Mouse (Mus musculus) heart, adult 2 months (tissue): ENCODE results near the gene Clec2g. TPM values are rescaled to one million over a fixed set of nuclear protein-coding genes. Genes with fewer than 3 reads are reported as not detected.

Source experiments
- DNase-seq, 2 experiments: peaks; one replicate each; pipeline ENCODE4 v3.0.0; 2021
- H3K27ac ChIP-seq: fragments of 200-600 bp; 2 replicates; pipeline ENCODE4 v1.8.1; 2022
- H3K27me3 ChIP-seq: fragments of 200-500 bp; 2 replicates; pipeline ENCODE4 v1.6.1; 2012; ENCODE audit warnings: mild to moderate bottlenecking, low read length, inconsistent platforms, mixed read lengths; ENCODE audit not compliant: control insufficient read depth, insufficient read depth
- H3K36me3 ChIP-seq: fragments of 200-500 bp; 2 replicates; pipeline ENCODE4 v1.6.1; 2012; ENCODE audit warnings: low read length, inconsistent platforms; ENCODE audit not compliant: control insufficient read depth, insufficient read depth
- H3K4me1 ChIP-seq: fragments of 200-500 bp; 2 replicates; pipeline ENCODE4 v1.6.1; 2011; ENCODE audit warnings: low read length; ENCODE audit not compliant: control insufficient read depth, insufficient read depth
- H3K4me3 ChIP-seq: fragments of 200-600 bp; 2 replicates; pipeline ENCODE4 v1.8.1; 2022
- H3K79me2 ChIP-seq: fragments of 200-500 bp; replicated peaks from 2 replicates; pipeline ENCODE4 v1.6.1; 2012; ENCODE audit warnings: mild to moderate bottlenecking, inconsistent platforms, low read length, moderate library complexity, mixed read lengths; ENCODE audit not compliant: control insufficient read depth, insufficient read depth
- H3K9ac ChIP-seq: fragments of 200-500 bp; 2 replicates; pipeline ENCODE4 v1.6.1; 2012; ENCODE audit warnings: low read depth, mild to moderate bottlenecking, control low read depth, inconsistent platforms, low read length, mixed read lengths
- CTCF ChIP-seq: fragments of 200-600 bp; IDR thresholded peaks from 2 replicates; pipeline ENCODE4 v1.8.1; 2022; ENCODE audit warnings: antibody characterized with exemption, mild to moderate bottlenecking, moderate library complexity
- EP300 ChIP-seq: fragments of 200-500 bp; IDR thresholded peaks from 2 replicates; pipeline ENCODE4 v1.6.1; 2011; ENCODE audit warnings: low read depth, low read length, control low read depth; ENCODE audit not compliant: insufficient read depth
- POLR2A ChIP-seq: fragments of 200-500 bp; IDR thresholded peaks from 2 replicates; pipeline ENCODE4 v1.6.1; 2011; ENCODE audit warnings: mild to moderate bottlenecking, low read depth, low read length, control low read depth; ENCODE audit not compliant: insufficient read depth
- WGBS: fragments of 180-500 bp; shearing (Covaris S2); methylation state at CpG from one replicate; pipeline ENCODE4 v1.1.7; 2018; 5-methylcytosine and 5-hydroxymethylcytosine counted together
- intact Hi-C: fragments of 180-260 bp; cut with DNase I; formaldehyde crosslinking; loops from one replicate; pipeline ENCODE4 v1.15.1; 2025
- microRNA-seq, 2 experiments: library from miRNA; unstranded; fragments of <30 nt; microRNA quantifications; one replicate each; pipeline ENCODE4 v1.2.0; 2021
- polyA plus RNA-seq: library from polyadenylated mRNA; depleted of rRNA; stranded (reverse); fragments of >200 nt; gene quantifications from 2 replicates; pipeline ENCODE4 v1.2.3, GENCODE M21; 2012; rRNA removed
- total RNA-seq, 2 experiments: library from RNA; stranded (reverse); gene quantifications; 2 replicates each; pipeline ENCODE4 v1.2.3; 2021

Clec2g gene
- total and polyA plus RNA-seq, 3 experiments: 1.5 to 2.9 TPM; not detected in 1

DNA sequence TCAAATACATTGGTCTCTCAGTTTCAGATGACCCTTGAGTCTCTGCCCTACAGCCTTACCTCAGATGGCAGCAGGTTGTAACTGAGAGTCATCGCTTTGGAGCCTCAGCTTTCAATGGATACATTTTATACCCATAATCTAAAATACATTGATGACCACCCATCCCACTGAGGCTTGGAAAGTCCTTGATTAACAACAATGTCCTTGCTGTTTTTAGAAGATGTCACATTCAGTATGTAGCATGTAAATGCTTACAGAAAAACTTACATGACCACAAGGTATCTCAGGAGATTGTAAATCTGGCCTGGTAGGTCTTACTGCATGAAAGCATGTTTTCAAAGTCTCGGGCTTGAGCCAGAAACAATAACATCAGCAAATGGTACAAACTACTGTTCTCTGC, 96.8 kb downstream of the Clec2g start:
- Histone ChIP-seq H3K27me3 (no peaks in the 10 kb centered on the region), H3K9ac (no peak overlapping the region), H3K4me3 (no peak overlapping the region), H3K79me2 (no peaks in the 10 kb centered on the region), H3K27ac (peak overlapping the region; percentile 53), H3K36me3 (no peaks in the 10 kb centered on the region; the same call in 1 of the 2 replicates), H3K4me1 (no peaks in the 10 kb centered on the region; the same call in 1 of the 2 replicates)
- 50% methylated on average over 2 of the region's 2 CpGs for WGBS
- intact Hi-C loops: loop anchor here (5.0 kb wide), 2 partner anchors 36 to 226 kb away; no protein-coding TSS in a partner anchor
- no peak for DNase-seq
- no peak for TF ChIP-seq POLR2A
- no peak for TF ChIP-seq EP300
- TF ChIP-seq CTCF: no peak

DNA sequence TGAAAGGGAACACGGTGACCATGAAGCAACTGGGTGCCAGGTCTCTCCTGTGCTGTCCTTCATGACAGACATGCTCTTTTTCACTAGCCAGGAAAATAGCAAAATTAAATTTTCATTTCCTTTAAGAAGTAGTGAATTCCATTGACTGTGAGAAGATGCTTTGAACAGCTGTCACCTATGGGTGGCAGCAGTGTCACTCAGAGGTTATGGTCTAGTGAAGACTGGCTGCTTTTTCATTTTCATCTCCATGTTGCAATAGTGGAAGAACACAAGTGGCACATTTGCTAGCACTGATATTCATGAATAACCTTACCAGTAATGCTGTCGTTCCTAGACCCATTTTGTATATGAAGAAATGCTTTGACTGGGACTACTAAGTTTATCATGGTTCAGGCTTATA, 99.2 kb downstream of the Clec2g start:
- intact Hi-C loops: loop anchor here (5.0 kb wide), 2 partner anchors 34 to 224 kb away; no protein-coding TSS in a partner anchor
- H3K27ac ChIP-seq: no peak overlapping the region
- DNase-seq: no peak

More for the DNA sequence above, 99.2 kb downstream of the Clec2g start:
- WGBS: 66% methylated on average over 2 of the region's 2 CpGs
- Histone ChIP-seq H3K4me1 (no peaks in the 10 kb centered on the region; the same call in 1 of the 2 replicates), H3K27me3 (no peaks in the 10 kb centered on the region), H3K79me2 (no peaks in the 10 kb centered on the region), H3K4me3 (no peak overlapping the region), H3K36me3 (no peaks in the 10 kb centered on the region; the same call in 1 of the 2 replicates), H3K9ac (no peak overlapping the region)
- TF ChIP-seq POLR2A: no peak
- TF ChIP-seq EP300: no peak
- peak; percentile 70 for TF ChIP-seq CTCF

Small RNAs within 50 kb of the gene (microRNA-seq; reads per million reads assigned to microRNA genes)
- gene Gm27336: 0 reads per million in 2 experiments
- 0 reads per million in 2 experiments for gene Mir7649

Other genes with a start within 250 kb of the Clec2g start
- not detected for gene Klrb1, start 211.3 kb upstream of the Clec2g start, total RNA-seq
- gene Klrb1, start 211.3 kb upstream of the Clec2g start, polyA plus RNA-seq: not detected in 2 replicates
- gene Klrb1c, start 145.2 kb upstream of the Clec2g start, total RNA-seq: under 1 TPM; 0.18 TPM
- gene Klrb1c, start 145.2 kb upstream of the Clec2g start, polyA plus RNA-seq: 0.20 and 0.92 TPM in 2 replicates
- gene Gm44511, start 108.1 kb upstream of the Clec2g start, total RNA-seq: not detected
- gene Gm44511, start 108.1 kb upstream of the Clec2g start, polyA plus RNA-seq: 0.86 TPM in 1 of 2 replicates, not detected in the other
- gene Klrb1b, start 108.0 kb upstream of the Clec2g start, total RNA-seq: not detected
- 0.41 TPM in 1 of 2 replicates, not detected in the other for gene Klrb1b, start 108.0 kb upstream of the Clec2g start, polyA plus RNA-seq
- gene Clec2i, start 46.8 kb upstream of the Clec2g start, total RNA-seq: under 1 TPM in 1 of 2 experiments, not detected in 1; 0.14 TPM
- gene Clec2i, start 46.8 kb upstream of the Clec2g start, polyA plus RNA-seq: 0.12 and 0.31 TPM in 2 replicates
- gene BC035044, start 43.3 kb upstream of the Clec2g start, total RNA-seq: under 1 TPM in 1 of 2 experiments, not detected in 1; 0.47 TPM
- 0.35 and 0.50 TPM in 2 replicates for gene BC035044, start 43.3 kb upstream of the Clec2g start, polyA plus RNA-seq
- not detected for gene Klrb1f, start 111.5 kb downstream of the Clec2g start, total RNA-seq
- gene Klrb1f, start 111.5 kb downstream of the Clec2g start, polyA plus RNA-seq: 0.09 and 1.2 TPM in 2 replicates
- under 1 TPM in 1 of 2 experiments, not detected in 1; 0.26 TPM for gene Clec2e, start 166.5 kb downstream of the Clec2g start, total RNA-seq
- 0.06 and 0.10 TPM in 2 replicates for gene Clec2e, start 166.5 kb downstream of the Clec2g start, polyA plus RNA-seq
- gene Clec2d, start 246.2 kb downstream of the Clec2g start, total RNA-seq: 10 to 100 TPM; 28.7 to 40.7 TPM
- gene Clec2d, start 246.2 kb downstream of the Clec2g start, polyA plus RNA-seq: 32.4 and 47.0 TPM in 2 replicates